Mouse (Mus musculus) testis, postnatal 10 days (tissue): Measurements from ENCODE around the gene Sfta2.

Experiments used
- DNase-seq: peaks from one replicate; pipeline ENCODE4 v3.0.0; 2021; ENCODE audit warnings: low spot score

Sfta2 gene

GRCm38 (mm10) chr17:35680591-35680990 is 79.2 kb downstream of the Sfta2 start:
- DNase-seq = no peak

GRCm38 (mm10) chr17:35681986-35682385 is 80.6 kb downstream of the Sfta2 start:
- no peak for DNase-seq

GRCm38 (mm10) chr17:35685061-35685460 is 83.7 kb downstream of the Sfta2 start:
- no peak for DNase-seq

- DNase-seq = no peak
These were observed 87.2 kb downstream of the Sfta2 start for GRCm38 (mm10) chr17:35688347-35689175.

- DNase-seq = no peak
These were observed 88.7 kb downstream of the Sfta2 start for GRCm38 (mm10) chr17:35689936-35690645.

GRCm38 (mm10) chr17:35691811-35692210 is 90.5 kb downstream of the Sfta2 start:
- no peak for DNase-seq

GRCm38 (mm10) chr17:35692368-35692767 is 91.0 kb downstream of the Sfta2 start:
- DNase-seq = no peak

GRCm38 (mm10) chr17:35693906-35694305 is 92.6 kb downstream of the Sfta2 start:
- no peak for DNase-seq

GRCm38 (mm10) chr17:35695289-35695688 is 93.9 kb downstream of the Sfta2 start:
- DNase-seq = peak; percentile 85

GRCm38 (mm10) chr17:35696691-35697090 is 95.3 kb downstream of the Sfta2 start:
- DNase-seq = no peak

GRCm38 (mm10) chr17:35697429-35697758 is 96.0 kb downstream of the Sfta2 start:
- DNase-seq = no peak

- DNase-seq = peak; percentile 77
These were observed 96.6 kb downstream of the Sfta2 start for GRCm38 (mm10) chr17:35697759-35698500.

- no peak for DNase-seq
These were observed 97.1 kb downstream of the Sfta2 start for GRCm38 (mm10) chr17:35698501-35698883.

- DNase-seq = peak; percentile 84
These were observed 98.6 kb downstream of the Sfta2 start for GRCm38 (mm10) chr17:35699919-35700318.
